Mouse (Mus musculus): ENCODE measurements at regions not wholly inside any gene's neighbourhood (a gene's known extent, or its start where the extent isn't known, plus 50 kb on each side); places are given as distances from the start of the nearest gene placed in this dataset.

DNA sequence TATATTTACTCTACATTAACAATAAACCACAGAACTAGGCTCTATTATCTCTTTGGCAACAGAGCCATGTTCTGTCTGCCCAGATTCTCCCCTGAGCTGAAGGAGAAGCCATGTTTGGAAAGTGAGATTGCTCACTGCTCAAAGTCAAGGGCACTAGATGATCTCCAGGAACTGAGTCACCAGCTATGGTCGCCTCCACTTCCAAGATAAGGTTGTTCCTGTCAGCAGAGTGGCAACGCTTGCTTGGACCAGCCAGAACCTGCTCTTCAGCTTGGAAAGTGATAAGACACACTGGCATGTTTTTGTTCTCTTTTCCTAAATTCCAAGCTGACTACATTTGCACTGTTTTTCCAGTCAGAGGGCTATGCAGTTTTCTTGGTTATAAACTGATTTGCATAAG is 175.6 kb upstream of the Frmd6 start:
- Histone ChIP-seq H3K9me3 (replicated peaks) (peaks cover 3% of the 10 kb centered on the region; the same call in 1 of the 2 replicates), H3K4me2 (no peak overlapping the region), H3K27me3 (replicated peaks) (no peaks in the 10 kb centered on the region), H3K4me3 (no peak overlapping the region), H3K36me3 (no peaks in the 10 kb centered on the region), H3K27ac (ENCODE audit: poor library complexity, severe bottlenecking) (peak overlapping the region; percentile 75; the same call in 1 of the 2 replicates), H3K4me1 (replicated peaks) (peaks cover 50% of the 10 kb centered on the region), H3K9ac (no peak overlapping the region)
- ATAC-seq (ENCODE audit: insufficient number of reproducible peaks, low FRiP score), result peak; percentile 55; the same call in 1 of the 2 replicates
- 3% methylated on average over 2 of the region's 2 CpGs for WGBS

DNA sequence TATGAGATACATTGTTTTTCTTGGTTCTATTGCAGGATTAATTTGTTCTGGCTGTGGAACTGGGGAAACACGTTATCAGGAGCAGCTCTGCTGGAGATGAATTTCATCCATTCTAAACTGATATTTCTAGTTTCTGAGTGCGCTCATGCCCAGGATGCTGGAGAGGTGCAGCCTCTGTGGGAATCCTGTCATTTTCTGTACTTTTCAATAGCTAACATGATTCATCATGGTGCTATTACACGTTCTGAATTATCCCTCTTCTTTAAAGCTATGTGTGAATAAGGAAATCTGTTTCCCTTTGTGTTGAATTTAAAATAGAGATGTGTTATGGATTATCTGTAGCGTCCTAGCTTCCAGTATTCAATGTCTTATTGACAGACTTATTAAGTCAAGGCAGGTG is 174.8 kb upstream of the Frmd6 start:
- H3K4me1 ChIP-seq (replicated peaks), result peaks cover 55% of the 10 kb centered on the region
- no peaks in the 10 kb centered on the region for H3K27me3 ChIP-seq (replicated peaks)
- no peaks in the 10 kb centered on the region for H3K36me3 ChIP-seq
- H3K4me3 ChIP-seq, result no peak overlapping the region
- H3K27ac ChIP-seq (ENCODE audit: poor library complexity, severe bottlenecking), result 0 out of 2 replicates have a peak overlapping the region, but pooled peaks have one; percentile 75
- no peak for ATAC-seq (ENCODE audit: insufficient number of reproducible peaks, low FRiP score)
- no peak overlapping the region for H3K4me2 ChIP-seq
- no peak overlapping the region for H3K9ac ChIP-seq
- 77% methylated on average over 4 of the region's 4 CpGs for WGBS
- peaks cover 3% of the 10 kb centered on the region; the same call in 1 of the 2 replicates for H3K9me3 ChIP-seq (replicated peaks)

DNA sequence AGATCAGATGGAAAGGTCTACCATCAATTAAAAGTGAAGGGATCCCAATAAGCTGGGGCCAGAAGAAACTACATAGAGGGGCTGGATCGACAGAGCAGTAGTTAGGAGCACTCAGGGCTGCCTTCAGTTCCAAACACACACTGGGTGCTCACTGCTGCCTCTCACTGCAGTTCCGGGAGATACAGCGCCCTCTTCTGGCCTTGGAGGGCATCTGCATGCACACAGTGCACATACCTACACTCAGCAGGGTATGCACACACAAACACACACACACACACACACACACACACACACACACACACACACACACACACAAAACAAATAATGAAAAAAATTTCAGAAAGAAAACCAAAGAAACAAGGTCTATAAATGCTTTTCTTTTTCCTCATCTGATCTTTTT is 172.6 kb upstream of the Frmd6 start:
- Histone ChIP-seq H3K36me3 (no peaks in the 10 kb centered on the region), H3K27me3 (replicated peaks) (no peaks in the 10 kb centered on the region), H3K9me3 (replicated peaks) (peaks cover 3% of the 10 kb centered on the region; the same call in 1 of the 2 replicates), H3K4me2 (no peak overlapping the region), H3K27ac (ENCODE audit: poor library complexity, severe bottlenecking) (no peak overlapping the region), H3K9ac (no peak overlapping the region), H3K4me3 (no peak overlapping the region), H3K4me1 (replicated peaks) (peaks cover 64% of the 10 kb centered on the region)
- 73% methylated on average over 3 of the region's 3 CpGs for WGBS
- ATAC-seq (ENCODE audit: insufficient number of reproducible peaks, low FRiP score), result no peak

GRCm38 (mm10) chr12:70653971-70654370 is 171.3 kb upstream of the Frmd6 start:
- WGBS, result 90% methylated on average over 8 of the region's 8 CpGs
- peaks cover 52% of the 10 kb centered on the region for H3K4me1 ChIP-seq (replicated peaks)
- no peak for ATAC-seq (ENCODE audit: insufficient number of reproducible peaks, low FRiP score)
- no peak overlapping the region for H3K4me3 ChIP-seq
- H3K9me3 ChIP-seq (replicated peaks), result peaks cover 3% of the 10 kb centered on the region; the same call in 1 of the 2 replicates
- no peak overlapping the region for H3K4me2 ChIP-seq
- H3K36me3 ChIP-seq, result no peaks in the 10 kb centered on the region
- H3K9ac ChIP-seq, result no peak overlapping the region
- no peaks in the 10 kb centered on the region for H3K27me3 ChIP-seq (replicated peaks)
- no peak overlapping the region for H3K27ac ChIP-seq (ENCODE audit: poor library complexity, severe bottlenecking)

DNA sequence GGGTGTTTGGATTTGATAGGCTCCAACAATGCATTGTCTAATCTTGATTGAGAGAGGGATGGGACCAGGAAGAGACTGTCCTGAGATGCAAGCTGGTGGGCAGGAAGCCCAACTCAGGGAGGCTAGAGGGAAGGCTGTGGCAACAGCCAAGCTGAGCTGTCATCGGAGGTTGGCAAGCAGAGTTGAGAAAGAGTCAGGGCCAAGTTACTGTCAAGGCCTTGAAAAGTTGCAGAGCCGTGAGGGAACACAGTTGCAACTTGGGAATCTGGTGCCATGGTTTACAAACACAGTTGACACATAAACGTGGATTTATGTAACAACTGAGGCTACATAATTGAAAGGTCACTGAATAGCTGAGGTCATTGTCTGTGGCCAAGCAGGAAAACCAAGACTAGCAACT is 170.8 kb upstream of the Frmd6 start:
- no peaks in the 10 kb centered on the region for H3K36me3 ChIP-seq
- peak; percentile 36; the same call in 1 of the 2 replicates for ATAC-seq (ENCODE audit: insufficient number of reproducible peaks, low FRiP score)
- H3K9ac ChIP-seq, result no peak overlapping the region
- H3K4me3 ChIP-seq, result no peak overlapping the region
- H3K4me1 ChIP-seq (replicated peaks), result peaks cover 46% of the 10 kb centered on the region
- WGBS, result 46% methylated on average over 3 of the region's 3 CpGs
- no peak overlapping the region for H3K4me2 ChIP-seq
- peaks cover 3% of the 10 kb centered on the region; the same call in 1 of the 2 replicates for H3K9me3 ChIP-seq (replicated peaks)
- no peaks in the 10 kb centered on the region for H3K27me3 ChIP-seq (replicated peaks)
- no peak overlapping the region for H3K27ac ChIP-seq (ENCODE audit: poor library complexity, severe bottlenecking)

DNA sequence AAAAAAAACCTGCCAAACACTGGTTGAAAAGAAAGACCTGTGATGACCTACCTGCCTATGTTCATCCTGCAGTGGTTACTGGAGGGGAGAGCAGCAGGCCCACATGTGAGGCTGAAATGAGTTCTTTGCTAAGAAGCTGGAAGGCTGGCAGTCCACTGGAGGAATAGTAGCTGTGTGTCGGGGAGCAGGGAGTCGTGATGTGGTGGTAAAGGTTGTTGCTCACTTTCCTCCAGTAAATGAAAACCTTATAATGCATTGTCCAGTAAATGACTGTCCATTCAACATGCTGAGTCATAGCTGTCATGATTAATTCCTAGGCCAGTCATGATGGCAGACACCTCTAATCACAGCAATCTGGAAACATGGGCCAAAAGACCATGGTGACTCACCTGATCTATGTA is 169.9 kb upstream of the Frmd6 start:
- H3K27me3 ChIP-seq (replicated peaks), result no peaks in the 10 kb centered on the region
- H3K4me1 ChIP-seq (replicated peaks), result peaks cover 38% of the 10 kb centered on the region
- H3K9me3 ChIP-seq (replicated peaks), result peaks cover 3% of the 10 kb centered on the region; the same call in 1 of the 2 replicates
- no peak overlapping the region for H3K9ac ChIP-seq
- ATAC-seq (ENCODE audit: insufficient number of reproducible peaks, low FRiP score), result no peak
- H3K4me3 ChIP-seq, result no peak overlapping the region
- no peaks in the 10 kb centered on the region for H3K36me3 ChIP-seq
- WGBS, result 90% methylated on average over 2 of the region's 2 CpGs
- H3K4me2 ChIP-seq, result no peak overlapping the region
- no peak overlapping the region for H3K27ac ChIP-seq (ENCODE audit: poor library complexity, severe bottlenecking)

DNA sequence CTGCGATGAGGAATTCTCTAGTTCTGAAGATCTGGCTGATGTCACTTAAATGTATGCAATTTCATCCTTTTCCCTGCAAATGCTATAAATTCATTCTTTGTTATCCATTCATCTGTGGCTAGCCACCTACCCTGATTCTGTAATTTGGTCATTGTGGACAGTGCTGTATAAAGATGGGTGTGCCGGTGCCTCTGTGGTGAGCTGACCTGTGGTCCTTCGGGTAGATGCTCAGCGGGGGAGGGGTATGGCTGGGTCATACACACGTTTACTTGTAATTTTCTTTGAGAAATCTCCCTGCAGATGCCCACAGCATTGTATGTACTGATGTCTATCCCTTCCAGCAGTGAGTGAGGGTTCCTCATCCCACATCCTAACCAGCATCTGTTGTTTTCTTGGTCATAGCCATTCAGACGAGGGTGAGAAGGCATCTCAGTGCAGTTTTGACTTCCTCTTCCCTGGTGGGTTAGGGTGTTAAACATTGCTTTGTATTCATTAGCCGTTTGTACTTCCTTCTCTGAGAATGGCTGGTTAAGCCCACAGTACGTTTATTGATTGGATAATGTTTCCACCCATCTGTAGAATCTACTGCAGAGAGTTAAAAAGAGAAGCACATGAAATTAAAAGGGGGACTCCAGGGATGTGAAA is 169.3 kb upstream of the Frmd6 start:
- no peak overlapping the region for H3K27ac ChIP-seq (ENCODE audit: poor library complexity, severe bottlenecking)
- no peak overlapping the region for H3K9ac ChIP-seq
- H3K4me3 ChIP-seq, result no peak overlapping the region
- H3K36me3 ChIP-seq, result no peaks in the 10 kb centered on the region
- H3K9me3 ChIP-seq (replicated peaks), result peaks cover 3% of the 10 kb centered on the region; the same call in 1 of the 2 replicates
- no peak for ATAC-seq (ENCODE audit: insufficient number of reproducible peaks, low FRiP score)
- no peaks in the 10 kb centered on the region for H3K27me3 ChIP-seq (replicated peaks)
- WGBS, result 76% methylated on average over 8 of the region's 8 CpGs
- no peak overlapping the region for H3K4me2 ChIP-seq
- peaks cover 37% of the 10 kb centered on the region for H3K4me1 ChIP-seq (replicated peaks)

GRCm38 (mm10) chr12:70656805-70657492 is 168.4 kb upstream of the Frmd6 start:
- no peaks in the 10 kb centered on the region for H3K36me3 ChIP-seq
- H3K9ac ChIP-seq, result no peak overlapping the region
- H3K4me2 ChIP-seq, result no peak overlapping the region
- no peak; the same call in 1 of the 2 replicates for ATAC-seq (ENCODE audit: insufficient number of reproducible peaks, low FRiP score)
- no peak overlapping the region; the same call in 1 of the 2 replicates for H3K27ac ChIP-seq (ENCODE audit: poor library complexity, severe bottlenecking)
- WGBS, result 43% methylated on average over 7 of the region's 7 CpGs
- no peaks in the 10 kb centered on the region for H3K27me3 ChIP-seq (replicated peaks)
- no peak overlapping the region for H3K4me3 ChIP-seq
- H3K4me1 ChIP-seq (replicated peaks), result peaks cover 31% of the 10 kb centered on the region
- H3K9me3 ChIP-seq (replicated peaks), result peaks cover 3% of the 10 kb centered on the region; the same call in 1 of the 2 replicates

DNA sequence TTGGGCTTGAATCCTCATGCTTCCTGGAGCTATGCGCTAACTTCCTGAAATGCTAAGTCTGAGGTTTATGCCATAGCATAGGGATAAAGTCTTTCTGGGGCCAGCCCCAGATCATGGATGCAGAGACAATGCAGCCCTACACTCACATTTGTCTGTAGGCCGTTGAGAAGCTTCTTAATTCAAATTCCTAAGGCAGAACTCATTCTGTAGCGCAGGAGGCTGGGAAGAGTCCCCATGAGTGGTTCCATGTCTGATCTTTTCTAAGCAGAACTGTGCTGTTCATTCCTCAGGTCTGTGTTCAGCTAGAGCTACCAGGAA is 167.9 kb upstream of the Frmd6 start:
- Histone ChIP-seq H3K9ac (no peak overlapping the region), H3K4me3 (no peak overlapping the region), H3K27me3 (replicated peaks) (no peaks in the 10 kb centered on the region), H3K4me1 (replicated peaks) (peaks cover 28% of the 10 kb centered on the region), H3K9me3 (replicated peaks) (peaks cover 3% of the 10 kb centered on the region; the same call in 1 of the 2 replicates), H3K4me2 (no peak overlapping the region), H3K27ac (ENCODE audit: poor library complexity, severe bottlenecking) (no peak overlapping the region), H3K36me3 (no peaks in the 10 kb centered on the region)
- no peak for ATAC-seq (ENCODE audit: insufficient number of reproducible peaks, low FRiP score)
- 77% methylated on average over 3 of the region's 3 CpGs for WGBS

- Histone ChIP-seq H3K4me1 (replicated peaks) (peaks cover 28% of the 10 kb centered on the region), H3K27me3 (replicated peaks) (no peaks in the 10 kb centered on the region), H3K4me2 (no peak overlapping the region), H3K9ac (no peak overlapping the region), H3K27ac (ENCODE audit: poor library complexity, severe bottlenecking) (no peak overlapping the region), H3K36me3 (no peaks in the 10 kb centered on the region), H3K9me3 (replicated peaks) (no peaks in the 10 kb centered on the region), H3K4me3 (no peak overlapping the region)
- 83% methylated on average over 5 of the region's 5 CpGs for WGBS
- no peak for ATAC-seq (ENCODE audit: insufficient number of reproducible peaks, low FRiP score)
These were observed 167.2 kb upstream of the Frmd6 start for GRCm38 (mm10) chr12:70658106-70658505.

DNA sequence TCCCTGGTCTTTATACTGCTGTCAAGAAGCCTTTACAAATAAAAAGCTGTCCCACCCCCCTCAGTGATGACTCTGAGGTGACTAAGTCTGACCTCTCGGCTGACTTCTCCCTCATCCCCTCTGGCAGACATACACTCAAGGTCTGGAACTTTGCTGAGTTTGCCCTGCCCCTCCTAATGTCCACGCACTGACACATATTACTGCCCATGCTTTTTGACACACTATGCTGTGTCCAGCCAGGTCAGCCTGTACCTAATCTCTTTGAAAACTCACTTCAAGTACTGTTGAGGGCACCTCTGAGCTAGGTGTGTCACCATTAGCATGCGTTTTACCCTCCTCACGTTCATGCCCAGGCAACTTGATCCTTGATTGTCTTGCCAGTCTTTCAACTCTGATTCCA is 164.9 kb upstream of the Frmd6 start:
- no peak overlapping the region for H3K9ac ChIP-seq
- H3K9me3 ChIP-seq (replicated peaks), result no peaks in the 10 kb centered on the region
- H3K27ac ChIP-seq (ENCODE audit: poor library complexity, severe bottlenecking), result no peak overlapping the region
- peaks cover 18% of the 10 kb centered on the region for H3K4me1 ChIP-seq (replicated peaks)
- no peak overlapping the region for H3K4me3 ChIP-seq
- no peaks in the 10 kb centered on the region for H3K27me3 ChIP-seq (replicated peaks)
- no peak overlapping the region for H3K4me2 ChIP-seq
- no peaks in the 10 kb centered on the region for H3K36me3 ChIP-seq
- 75% methylated on average over 4 of the region's 4 CpGs for WGBS
- ATAC-seq (ENCODE audit: insufficient number of reproducible peaks, low FRiP score), result no peak

Data from heart, embryonic 12.5 days (tissue).